Mouse (Mus musculus) neural tube, embryonic 12.5 days (tissue): ENCODE measurements around the gene Agap1. TPM values are rescaled to one million over a fixed set of nuclear protein-coding genes. Genes with fewer than 3 reads are reported as not detected.

Experiments used
- ATAC-seq: fragments of 200-750 bp; cut with Nextera tagmentation; 2 replicates; pipeline ENCODE4 v1.8.0; 2017; ENCODE audit warnings: low read depth, mild to moderate bottlenecking, moderate TSS enrichment, moderate library complexity; ENCODE audit not compliant: low FRiP score
- H3K27ac ChIP-seq: fragments of 300-500 bp; sonication (generic); 2 replicates; pipeline ENCODE4 v1.5.1; 2016
- H3K27me3 ChIP-seq: fragments of 300-500 bp; sonication (generic); replicated peaks from 2 replicates; pipeline ENCODE4 v1.6.1; 2016; ENCODE audit warnings: mild to moderate bottlenecking
- H3K36me3 ChIP-seq: fragments of 300-500 bp; sonication (generic); 2 replicates; pipeline ENCODE4 v1.6.1; 2016; ENCODE audit warnings: mild to moderate bottlenecking
- H3K4me1 ChIP-seq: fragments of 300-500 bp; sonication (generic); 2 replicates; pipeline ENCODE4 v1.6.1; 2016
- H3K4me2 ChIP-seq: fragments of 300-500 bp; sonication (generic); replicated peaks from 2 replicates; pipeline ENCODE4 v1.6.1; 2016; ENCODE audit warnings: mild to moderate bottlenecking
- H3K4me3 ChIP-seq: fragments of 300-500 bp; sonication (generic); 2 replicates; pipeline ENCODE4 v1.5.1; 2016
- H3K9ac ChIP-seq: fragments of 300-500 bp; sonication (generic); 2 replicates; pipeline ENCODE4 v1.6.1; 2016; ENCODE audit warnings: mild to moderate bottlenecking
- H3K9me3 ChIP-seq: fragments of 300-500 bp; sonication (generic); 2 replicates; pipeline ENCODE4 v1.6.1; 2016; ENCODE audit warnings: mild to moderate bottlenecking
- WGBS: fragments of 180-500 bp; shearing (Covaris S2); methylation state at CpG from one replicate; pipeline ENCODE4 v1.1.7; 2016; 5-methylcytosine and 5-hydroxymethylcytosine counted together
- polyA plus RNA-seq: library from polyadenylated mRNA; unstranded; fragments of >200 nt; fragmentation: Nextera tagmentation; extraction: Ambion mirVana; gene quantifications from 2 replicates; pipeline ENCODE4 v1.2.1, GENCODE M21; 2016

The Agap1 gene
- polyA plus RNA-seq, 1 experiment from 2014 or later: 76.1 TPM

DNA sequence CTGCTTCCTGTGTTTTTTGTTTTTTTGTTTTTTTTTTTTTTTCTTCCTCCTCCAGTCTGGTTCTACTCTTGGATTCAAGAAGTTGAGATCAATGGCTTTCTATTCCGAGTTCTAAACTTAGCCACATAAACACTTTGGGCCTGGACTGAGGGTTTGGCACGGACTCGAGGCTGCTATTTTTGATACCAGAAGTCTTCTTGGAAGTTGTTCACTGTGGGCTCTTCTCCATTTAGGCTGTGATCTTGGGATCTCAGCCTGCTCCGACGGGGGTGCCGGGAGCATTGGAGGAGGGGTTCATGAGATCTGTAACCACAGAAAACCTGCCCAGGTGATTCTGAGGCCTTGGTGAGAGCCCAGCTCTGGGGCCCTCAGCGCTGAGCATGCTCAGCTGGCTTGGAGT lies 140.8 kb downstream of the Agap1 start:
- no peak overlapping the region for H3K4me2 ChIP-seq
- H3K4me1 ChIP-seq: peaks cover 26% of the 10 kb centered on the region
- no peaks in the 10 kb centered on the region for H3K27me3 ChIP-seq
- WGBS: 93% methylated on average over 7 of the region's 7 CpGs
- no peak overlapping the region for H3K9ac ChIP-seq
- H3K27ac ChIP-seq: no peak overlapping the region
- no peak for ATAC-seq
- H3K4me3 ChIP-seq: no peak overlapping the region
- peaks cover 6% of the 10 kb centered on the region for H3K9me3 ChIP-seq
- peaks cover 13% of the 10 kb centered on the region for H3K36me3 ChIP-seq

GRCm38 (mm10) chr1:89596223-89596622 lies 141.6 kb downstream of the Agap1 start:
- H3K4me3 ChIP-seq: no peak overlapping the region
- no peak for ATAC-seq
- no peak overlapping the region for H3K4me2 ChIP-seq
- peaks cover 7% of the 10 kb centered on the region; the same call in 1 of the 2 replicates for H3K36me3 ChIP-seq
- H3K9me3 ChIP-seq: peaks cover 5% of the 10 kb centered on the region
- H3K27me3 ChIP-seq: no peaks in the 10 kb centered on the region
- no peak overlapping the region for H3K27ac ChIP-seq
- H3K4me1 ChIP-seq: peaks cover 31% of the 10 kb centered on the region
- WGBS: 94% methylated on average over 2 of the region's 2 CpGs
- H3K9ac ChIP-seq: no peak overlapping the region

- Histone ChIP-seq H3K9ac (no peak overlapping the region), H3K27me3 (no peaks in the 10 kb centered on the region), H3K27ac (no peak overlapping the region), H3K4me2 (no peak overlapping the region), H3K4me1 (peaks cover 41% of the 10 kb centered on the region), H3K36me3 (no peaks in the 10 kb centered on the region; the same call in 1 of the 2 replicates), H3K4me3 (no peak overlapping the region), H3K9me3 (no peaks in the 10 kb centered on the region)
- 80% methylated on average over 5 of the region's 5 CpGs for WGBS
- no peak for ATAC-seq
These were observed 144.3 kb downstream of the Agap1 start for GRCm38 (mm10) chr1:89598906-89599305.

GRCm38 (mm10) chr1:89599983-89600741 lies 145.6 kb downstream of the Agap1 start:
- no peak overlapping the region for H3K9ac ChIP-seq
- H3K27ac ChIP-seq: no peak overlapping the region
- H3K36me3 ChIP-seq: no peaks in the 10 kb centered on the region; the same call in 1 of the 2 replicates
- peaks cover 36% of the 10 kb centered on the region for H3K4me1 ChIP-seq
- ATAC-seq: no peak
- no peaks in the 10 kb centered on the region for H3K27me3 ChIP-seq
- 85% methylated on average over 11 of the region's 11 CpGs for WGBS
- H3K9me3 ChIP-seq: no peaks in the 10 kb centered on the region
- no peak overlapping the region for H3K4me3 ChIP-seq
- H3K4me2 ChIP-seq: no peak overlapping the region

GRCm38 (mm10) chr1:89601349-89601748 lies 146.7 kb downstream of the Agap1 start:
- H3K4me1 ChIP-seq: peaks cover 36% of the 10 kb centered on the region

GRCm38 (mm10) chr1:89602879-89603278 lies 148.3 kb downstream of the Agap1 start:
- H3K4me2 ChIP-seq: no peak overlapping the region
- peaks cover 7% of the 10 kb centered on the region for H3K36me3 ChIP-seq
- 62% methylated on average over 7 of the region's 7 CpGs for WGBS
- H3K9ac ChIP-seq: no peak overlapping the region
- H3K27me3 ChIP-seq: no peaks in the 10 kb centered on the region
- H3K27ac ChIP-seq: no peak overlapping the region
- no peak for ATAC-seq
- H3K4me3 ChIP-seq: no peak overlapping the region
- no peaks in the 10 kb centered on the region for H3K9me3 ChIP-seq
- peaks cover 44% of the 10 kb centered on the region for H3K4me1 ChIP-seq

More at GRCm38 (mm10) chr1:89601349-89601748, 146.7 kb downstream of the Agap1 start:
- 84% methylated on average over 7 of the region's 7 CpGs for WGBS
- ATAC-seq: no peak
- Histone ChIP-seq H3K4me2 (no peak overlapping the region), H3K27ac (no peak overlapping the region), H3K36me3 (peaks cover 7% of the 10 kb centered on the region), H3K27me3 (no peaks in the 10 kb centered on the region), H3K4me3 (no peak overlapping the region), H3K9me3 (no peaks in the 10 kb centered on the region), H3K9ac (no peak overlapping the region)

- Histone ChIP-seq H3K4me3 (no peak overlapping the region), H3K4me1 (peaks cover 20% of the 10 kb centered on the region), H3K4me2 (no peak overlapping the region), H3K27ac (no peak overlapping the region), H3K27me3 (no peaks in the 10 kb centered on the region), H3K9me3 (no peaks in the 10 kb centered on the region), H3K36me3 (peaks cover 27% of the 10 kb centered on the region), H3K9ac (no peak overlapping the region)
- WGBS: 41% methylated on average over 5 of the region's 5 CpGs
- ATAC-seq: no peak
These were observed 152.0 kb downstream of the Agap1 start for GRCm38 (mm10) chr1:89606612-89607011.

- Histone ChIP-seq H3K36me3 (peaks cover 36% of the 10 kb centered on the region), H3K27ac (no peak overlapping the region), H3K9me3 (no peaks in the 10 kb centered on the region), H3K9ac (no peak overlapping the region), H3K27me3 (no peaks in the 10 kb centered on the region), H3K4me3 (no peak overlapping the region), H3K4me2 (no peak overlapping the region), H3K4me1 (peaks cover 10% of the 10 kb centered on the region)
- no peak for ATAC-seq
- WGBS: 99% methylated on average over 4 of the region's 4 CpGs
These were observed 154.2 kb downstream of the Agap1 start for GRCm38 (mm10) chr1:89608766-89609165.

DNA sequence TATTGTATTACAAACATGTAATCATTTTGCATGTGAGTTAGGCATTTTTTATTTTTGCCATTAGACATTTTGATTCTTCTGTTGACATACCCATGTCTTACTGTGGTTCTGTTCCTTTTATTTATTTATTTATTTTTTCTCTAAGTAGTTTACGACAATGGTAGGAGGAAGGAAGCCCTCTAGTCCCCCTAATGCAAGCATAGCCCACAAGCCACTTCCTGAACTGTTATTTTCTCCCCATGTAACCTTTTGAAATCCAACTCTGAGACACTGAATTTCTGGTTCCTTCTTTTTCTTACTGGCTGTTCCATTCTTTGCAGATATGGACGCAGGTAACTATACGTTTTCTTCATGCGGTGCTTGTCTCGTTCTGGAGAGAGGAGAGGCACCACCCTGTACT lies 155.4 kb downstream of the Agap1 start:
- peaks cover 46% of the 10 kb centered on the region for H3K36me3 ChIP-seq
- no peak overlapping the region for H3K4me3 ChIP-seq
- H3K27me3 ChIP-seq: no peaks in the 10 kb centered on the region
- WGBS: 94% methylated on average over 5 of the region's 5 CpGs
- H3K9me3 ChIP-seq: no peaks in the 10 kb centered on the region
- no peak overlapping the region for H3K4me2 ChIP-seq
- H3K4me1 ChIP-seq: peaks cover 10% of the 10 kb centered on the region
- no peak overlapping the region for H3K27ac ChIP-seq
- ATAC-seq: no peak
- H3K9ac ChIP-seq: no peak overlapping the region

DNA sequence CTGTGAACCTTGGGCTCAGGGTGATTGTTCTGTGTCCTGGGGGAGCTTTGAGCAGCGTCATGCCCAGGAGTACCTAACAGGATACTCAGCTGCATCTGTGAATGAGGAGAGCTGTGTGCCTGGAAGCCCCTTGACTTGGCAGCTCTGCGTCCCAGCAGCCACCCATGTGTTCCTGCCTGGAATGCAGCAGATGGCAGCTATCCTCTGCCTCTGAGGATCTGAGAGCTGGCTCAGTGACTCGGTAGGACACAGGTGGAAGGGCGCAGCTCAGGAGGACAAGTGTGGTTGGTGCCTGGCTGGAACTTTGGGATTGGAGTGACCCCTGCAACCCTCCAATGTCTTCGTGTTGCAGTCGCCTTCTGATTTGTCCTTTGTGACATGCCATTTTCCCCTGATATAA lies 156.9 kb downstream of the Agap1 start:
- peaks cover 42% of the 10 kb centered on the region for H3K36me3 ChIP-seq
- no peak overlapping the region for H3K4me3 ChIP-seq
- no peak overlapping the region for H3K9ac ChIP-seq
- no peak overlapping the region for H3K4me2 ChIP-seq
- no peak for ATAC-seq
- no peak overlapping the region for H3K27ac ChIP-seq
- peaks cover 10% of the 10 kb centered on the region for H3K4me1 ChIP-seq
- no peaks in the 10 kb centered on the region for H3K9me3 ChIP-seq
- WGBS: 95% methylated on average over 6 of the region's 6 CpGs
- no peaks in the 10 kb centered on the region for H3K27me3 ChIP-seq

GRCm38 (mm10) chr1:89613234-89613870 lies 158.7 kb downstream of the Agap1 start:
- H3K36me3 ChIP-seq: peaks cover 46% of the 10 kb centered on the region
- H3K4me1 ChIP-seq: no peaks in the 10 kb centered on the region
- ATAC-seq: no peak
- H3K4me2 ChIP-seq: no peak overlapping the region
- H3K27ac ChIP-seq: no peak overlapping the region
- H3K9ac ChIP-seq: no peak overlapping the region
- 74% methylated on average over 5 of the region's 5 CpGs for WGBS
- no peaks in the 10 kb centered on the region for H3K9me3 ChIP-seq
- H3K27me3 ChIP-seq: no peaks in the 10 kb centered on the region
- H3K4me3 ChIP-seq: no peak overlapping the region

GRCm38 (mm10) chr1:89616556-89616955 lies 161.9 kb downstream of the Agap1 start:
- Histone ChIP-seq H3K27me3 (no peaks in the 10 kb centered on the region), H3K27ac (no peak overlapping the region), H3K9me3 (no peaks in the 10 kb centered on the region), H3K4me1 (peaks cover 7% of the 10 kb centered on the region; the same call in 1 of the 2 replicates), H3K4me3 (no peak overlapping the region), H3K36me3 (peaks cover 29% of the 10 kb centered on the region; the same call in 1 of the 2 replicates), H3K9ac (no peak overlapping the region), H3K4me2 (no peak overlapping the region)
- ATAC-seq: no peak
- 89% methylated on average over 6 of the region's 6 CpGs for WGBS
